Comparison of ENCODE assay signal across 9 mouse cellular contexts in the genomic region with DNA sequence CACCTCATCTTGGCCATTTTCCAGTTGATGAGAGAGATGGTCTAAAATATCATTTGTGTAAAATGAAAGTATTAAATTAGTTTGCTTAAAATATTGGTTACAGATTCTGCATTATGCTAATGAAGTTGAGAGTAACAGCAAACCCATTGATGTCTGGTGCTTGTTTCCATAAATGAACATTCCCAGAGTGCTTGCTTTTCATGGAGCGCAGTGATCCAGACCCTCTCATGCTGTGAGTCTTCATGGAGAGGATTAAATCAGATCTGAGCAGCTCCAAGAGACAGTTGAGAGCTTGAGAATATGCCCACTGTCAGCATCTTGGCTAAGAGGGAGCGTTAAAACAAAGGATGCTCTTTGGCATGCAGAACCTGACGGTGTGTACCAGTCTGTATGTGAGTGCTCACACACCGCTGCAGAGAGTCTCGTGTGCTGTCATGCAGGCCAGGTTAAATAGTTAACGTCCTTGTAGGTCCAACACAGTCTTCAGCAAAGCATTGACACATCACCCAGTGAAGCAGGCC. TPM values are rescaled to one million over a fixed set of nuclear protein-coding genes. Genes with fewer than 3 reads are reported as not detected.
DNase-seq lines count a peak whose midpoint lies in the region; ATAC-seq lines count a peak whose summit lies in the region.
"Had no signal": no experiment of that assay in that cellular context is flagged by ENCODE, and none has a peak within 500 bp of the region (broad histone marks: within the 10 kb centered on the region; RNA-seq: fewer than 3 reads in every experiment).

No protein-coding gene starts in this region.

- no peak overlapping the region; the same call in 1 of the 2 replicates for H3K9ac ChIP-seq in forebrain, embryonic 13.5 days
- H3K9ac ChIP-seq in midbrain, embryonic 15.5 days: no peak overlapping the region

- intact Hi-C loops in left cerebral cortex, postnatal 4 days (cut with DNase I): no loop called here

- no peaks in the 10 kb centered on the region for H3K9me3 ChIP-seq in forebrain, embryonic 13.5 days (replicated peaks)
- H3K9me3 ChIP-seq in midbrain, embryonic 15.5 days: no peaks in the 10 kb centered on the region

- peak; percentile 37 for DNase-seq in cerebellum, adult 11-12 months
- DNase-seq in cerebellum, adult 11 months: no peak
- DNase-seq in left cerebral cortex, postnatal 4 days: peak; percentile 30
- DNase-seq in left cerebral cortex, adult 8-10 months (ENCODE audit: low spot score in 2 of 2): no peak
- DNase-seq in spleen, postnatal 10 days (ENCODE audit: low spot score in 2 of 2): no peak
- no peak for DNase-seq in thymus, postnatal 0 days (ENCODE audit: low spot score)

- H3K4me2 ChIP-seq in forebrain, embryonic 13.5 days: no peak overlapping the region
- H3K4me2 ChIP-seq in midbrain, embryonic 15.5 days: no peak overlapping the region

- peaks cover 26% of the 10 kb centered on the region for H3K4me1 ChIP-seq in forebrain, embryonic 13.5 days
- H3K4me1 ChIP-seq in midbrain, embryonic 15.5 days: peaks cover 20% of the 10 kb centered on the region

- no peaks in the 10 kb centered on the region for H3K36me3 ChIP-seq in forebrain, embryonic 13.5 days (ENCODE audit: poor library complexity, severe bottlenecking)
- H3K36me3 ChIP-seq in midbrain, embryonic 15.5 days (replicated peaks): no peaks in the 10 kb centered on the region

- WGBS in forebrain, embryonic 13.5 days: 31% methylated on average over 6 of the region's 6 CpGs
- 35% methylated on average over 6 of the region's 6 CpGs for WGBS in midbrain, embryonic 15.5 days

- ATAC-seq in forebrain, embryonic 13.5 days: no peak
- no peak for ATAC-seq in midbrain, embryonic 15.5 days (replicated peaks)

- no peaks in the 10 kb centered on the region for H3K27me3 ChIP-seq in forebrain, embryonic 13.5 days
- H3K27me3 ChIP-seq in midbrain, embryonic 15.5 days (replicated peaks): no peaks in the 10 kb centered on the region

- peak overlapping the region; percentile 48; the same call in 1 of the 2 replicates for H3K27ac ChIP-seq in forebrain, embryonic 13.5 days
- H3K27ac ChIP-seq in midbrain, embryonic 15.5 days: peak overlapping the region; percentile 56
- H3K27ac ChIP-seq: kidney, postnatal 0 days had no signal

- H3K4me3 ChIP-seq in forebrain, embryonic 13.5 days: no peak overlapping the region
- no peak overlapping the region for H3K4me3 ChIP-seq in midbrain, embryonic 15.5 days

RNA-seq across cellular contexts. Expression of gene Dip2b, which starts 43.1 kb away (rescaled TPM):
- total RNA-seq in left cerebral cortex, postnatal 4 days (2021): 10 to 100 TPM; 57.2 to 60.6 TPM
- total RNA-seq in left cerebral cortex, adult 8-10 months (2022): 10 to 100 TPM; 61.2 to 64.7 (median 62.8) TPM
- polyA plus RNA-seq in forebrain, embryonic 13.5 days (2015; fragmentation: Nextera tagmentation; extraction: Ambion mirVana): 18.8 and 20.3 TPM in 2 replicates
- 18.9 and 20.2 TPM in 2 replicates for polyA plus RNA-seq in midbrain, embryonic 15.5 days (2015; fragmentation: Nextera tagmentation; extraction: Ambion mirVana)
- polyA plus RNA-seq in thymus, postnatal 0 days (2015; fragmentation: Nextera tagmentation; extraction: Ambion mirVana): 7.9 and 9.5 TPM in 2 replicates

Comparison
In these comparisons a context has a peak if more than half of its experiments do, and no peak if none do; other contexts are left out.
1. DNase-seq: peak in cerebellum, adult 11-12 months (single experiment) and left cerebral cortex, postnatal 4 days (single experiment); none in cerebellum, adult 11 months (single experiment), left cerebral cortex, adult 8-10 months (0 of 2), spleen, postnatal 10 days (0 of 2) and thymus, postnatal 0 days (single experiment).